Mouse (Mus musculus): Measurements from ENCODE around the gene Aqp6. TPM values are rescaled to one million over a fixed set of nuclear protein-coding genes. Genes with fewer than 3 reads are reported as not detected.

Aqp6 gene
- polyA plus RNA-seq, 1 experiment = not detected

- Histone ChIP-seq H3K27ac (ENCODE audit: control insufficient read depth, insufficient read depth, low read depth, low read length, poor library complexity) (no peak overlapping the region), H3K4me1 (ENCODE audit: control insufficient read depth, insufficient read depth, low read length) (peaks cover 1% of the 10 kb centered on the region; the same call in 1 of the 2 replicates), H3K4me3 (replicated peaks; ENCODE audit: control insufficient read depth, low read depth, low read length) (no peak overlapping the region)
- WGBS = 81% methylated on average over 10 of the region's 10 CpGs
- TF ChIP-seq CTCF (IDR thresholded peaks at IDR 0.05; ENCODE audit: control insufficient read depth, insufficient read depth, low read length) (no peak), POLR2A (IDR thresholded peaks at IDR 0.05; ENCODE audit: borderline replicate concordance, control insufficient read depth, low read depth, low read length) (no peak)
Measured at GRCm38 (mm10) chr15:99643832-99644231, 42.6 kb downstream of the Aqp6 start.

DNA sequence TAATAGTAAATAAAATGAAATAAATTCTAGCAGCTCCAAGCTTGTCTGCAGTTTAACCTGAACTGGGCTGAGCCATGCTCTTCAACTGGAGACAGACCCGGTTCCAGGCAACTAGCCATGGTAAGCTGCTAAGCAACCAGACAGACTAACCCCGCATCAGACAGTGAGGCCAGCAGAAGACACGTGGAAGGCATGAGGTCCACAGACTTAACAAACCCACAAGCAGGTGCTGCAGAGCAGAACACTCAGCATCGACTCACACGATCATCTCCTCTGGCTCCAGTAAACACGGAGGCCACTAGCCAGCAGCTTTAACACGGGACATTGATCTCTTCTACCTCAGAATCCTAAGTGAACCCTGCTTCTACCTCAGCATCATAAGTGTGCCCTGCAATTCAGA, 43.6 kb downstream of the Aqp6 start:
- 74% methylated on average over 7 of the region's 7 CpGs for WGBS
- H3K4me1 ChIP-seq (ENCODE audit: control insufficient read depth, insufficient read depth, low read length) = peaks cover 1% of the 10 kb centered on the region; the same call in 1 of the 2 replicates
- H3K27ac ChIP-seq (ENCODE audit: control insufficient read depth, insufficient read depth, low read depth, low read length, poor library complexity) = no peak overlapping the region
- no peak overlapping the region for H3K4me3 ChIP-seq (replicated peaks; ENCODE audit: control insufficient read depth, low read depth, low read length)
- TF ChIP-seq POLR2A (IDR thresholded peaks at IDR 0.05; ENCODE audit: borderline replicate concordance, control insufficient read depth, low read depth, low read length) = no peak

GRCm38 (mm10) chr15:99648326-99648725, 47.1 kb downstream of the Aqp6 start:
- TF ChIP-seq CTCF (IDR thresholded peaks at IDR 0.05; ENCODE audit: control insufficient read depth, insufficient read depth, low read length) (no peak), POLR2A (IDR thresholded peaks at IDR 0.05; ENCODE audit: borderline replicate concordance, control insufficient read depth, low read depth, low read length) (no peak)
- H3K4me3 ChIP-seq (replicated peaks; ENCODE audit: control insufficient read depth, low read depth, low read length) = no peak overlapping the region
- H3K4me1 ChIP-seq (ENCODE audit: control insufficient read depth, insufficient read depth, low read length) = peaks cover 3% of the 10 kb centered on the region; the same call in 1 of the 2 replicates
- H3K27ac ChIP-seq (ENCODE audit: control insufficient read depth, insufficient read depth, low read depth, low read length, poor library complexity) = no peak overlapping the region
- WGBS = 75% methylated on average over 4 of the region's 4 CpGs

GRCm38 (mm10) chr15:99649067-99649761, 48.0 kb downstream of the Aqp6 start:
- 79% methylated on average over 6 of the region's 6 CpGs for WGBS
- TF ChIP-seq POLR2A (IDR thresholded peaks at IDR 0.05; ENCODE audit: borderline replicate concordance, control insufficient read depth, low read depth, low read length) = no peak
- no peak for TF ChIP-seq CTCF (IDR thresholded peaks at IDR 0.05; ENCODE audit: control insufficient read depth, insufficient read depth, low read length)
- Histone ChIP-seq H3K27ac (ENCODE audit: control insufficient read depth, insufficient read depth, low read depth, low read length, poor library complexity) (no peak overlapping the region), H3K4me3 (replicated peaks; ENCODE audit: control insufficient read depth, low read depth, low read length) (peak overlapping the region; percentile 22), H3K4me1 (ENCODE audit: control insufficient read depth, insufficient read depth, low read length) (peaks cover 3% of the 10 kb centered on the region; the same call in 1 of the 2 replicates)

DNA sequence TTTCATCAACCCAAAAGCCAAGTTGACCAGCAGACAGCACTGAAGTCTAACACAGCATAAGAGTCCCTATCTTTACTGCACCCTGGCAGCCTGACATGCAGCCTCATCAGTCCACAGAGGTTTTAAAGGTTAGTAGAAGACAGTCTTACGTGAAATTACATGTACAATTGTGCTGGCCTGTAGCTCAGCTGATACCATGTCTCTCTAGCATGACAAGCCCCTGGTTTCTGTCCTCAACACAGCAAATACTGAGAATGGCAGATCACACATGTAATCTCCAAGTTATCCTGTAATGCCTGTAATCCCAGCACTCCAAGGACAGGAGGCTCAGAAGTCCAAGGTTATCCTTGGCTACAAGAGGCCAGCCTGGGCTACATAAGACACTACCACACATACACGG, 49.1 kb downstream of the Aqp6 start:
- TF ChIP-seq CTCF (IDR thresholded peaks at IDR 0.05; ENCODE audit: control insufficient read depth, insufficient read depth, low read length) (no peak), POLR2A (IDR thresholded peaks at IDR 0.05; ENCODE audit: borderline replicate concordance, control insufficient read depth, low read depth, low read length) (no peak)
- Histone ChIP-seq H3K4me1 (ENCODE audit: control insufficient read depth, insufficient read depth, low read length) (peaks cover 3% of the 10 kb centered on the region; the same call in 1 of the 2 replicates), H3K4me3 (replicated peaks; ENCODE audit: control insufficient read depth, low read depth, low read length) (peak overlapping the region; percentile 71), H3K27ac (ENCODE audit: control insufficient read depth, insufficient read depth, low read depth, low read length, poor library complexity) (no peak overlapping the region)
- 51% methylated on average over 2 of the region's 2 CpGs for WGBS

- TF ChIP-seq CTCF (IDR thresholded peaks at IDR 0.05; ENCODE audit: control insufficient read depth, insufficient read depth, low read length) (no peak), POLR2A (IDR thresholded peaks at IDR 0.05; ENCODE audit: borderline replicate concordance, control insufficient read depth, low read depth, low read length) (peak; percentile 78; the same call in 1 of the 2 replicates)
- peak within 1 kb of the TSS; percentile 85 for H3K4me3 ChIP-seq (replicated peaks; ENCODE audit: control insufficient read depth, low read depth, low read length)
- peak within 1 kb of the TSS; percentile 34 for H3K27ac ChIP-seq (ENCODE audit: control insufficient read depth, insufficient read depth, low read depth, low read length, poor library complexity)
- H3K4me1 ChIP-seq (ENCODE audit: control insufficient read depth, insufficient read depth, low read length) = peaks cover 3% of the 10 kb centered on the region; the same call in 1 of the 2 replicates
- WGBS = under 1% methylated on average over 68 of the region's 68 CpGs
Measured at GRCm38 (mm10) chr15:99651163-99651872, 50.1 kb downstream of the Aqp6 start, which contains the start of gene Racgap1. Gene Racgap1, minus strand, starts transcription at chr15:99651656.

DNA sequence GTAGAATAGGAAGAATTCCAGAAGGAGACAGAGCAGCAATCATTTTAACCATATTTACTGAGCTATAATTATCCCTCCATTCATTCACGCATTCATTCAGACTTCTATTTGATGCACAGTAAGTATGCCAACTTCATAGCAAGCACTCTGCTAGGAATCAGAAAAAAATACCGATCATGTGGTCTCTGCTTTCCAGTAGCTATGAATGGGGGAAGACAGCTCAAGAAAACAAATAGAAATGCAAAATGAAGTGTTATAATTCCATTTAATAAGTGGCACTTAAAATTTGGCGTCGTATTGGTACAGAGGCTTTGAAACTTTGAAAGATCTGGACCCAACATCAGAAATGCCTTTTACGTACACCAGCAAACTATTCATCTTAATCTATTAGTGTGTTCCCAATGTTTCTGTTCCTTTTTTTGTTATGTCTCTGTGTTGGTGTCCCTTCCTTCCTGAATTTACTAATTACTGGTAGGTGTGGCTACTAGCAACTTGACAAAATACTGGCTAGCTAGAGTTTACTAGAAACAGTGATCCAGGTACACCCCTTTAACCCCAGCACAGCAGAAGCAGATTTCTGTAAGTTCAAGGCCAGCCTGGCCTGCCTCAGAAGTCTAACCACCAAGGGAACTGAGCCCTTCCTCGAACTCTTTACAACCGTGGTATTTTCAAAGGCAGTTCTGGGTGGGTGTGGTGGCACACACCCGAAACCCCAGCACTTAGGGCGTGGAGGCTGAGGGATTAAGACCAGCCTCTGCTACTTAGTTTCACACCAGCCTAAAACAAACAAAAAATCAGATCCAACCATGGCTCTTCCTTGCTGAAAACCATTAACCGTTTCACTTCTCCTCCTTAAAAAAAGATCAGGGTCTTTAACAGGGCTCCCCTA, 51.0 kb downstream of the Aqp6 start:
- H3K27ac ChIP-seq (ENCODE audit: control insufficient read depth, insufficient read depth, low read depth, low read length, poor library complexity) = peak overlapping the region; percentile 19; the same call in 1 of the 2 replicates
- TF ChIP-seq CTCF (IDR thresholded peaks at IDR 0.05; ENCODE audit: control insufficient read depth, insufficient read depth, low read length) = no peak
- no peak for TF ChIP-seq POLR2A (IDR thresholded peaks at IDR 0.05; ENCODE audit: borderline replicate concordance, control insufficient read depth, low read depth, low read length)
- WGBS = 52% methylated on average over 10 of the region's 10 CpGs
- H3K4me1 ChIP-seq (ENCODE audit: control insufficient read depth, insufficient read depth, low read length) = peaks cover 2% of the 10 kb centered on the region; the same call in 1 of the 2 replicates
- H3K4me3 ChIP-seq (replicated peaks; ENCODE audit: control insufficient read depth, low read depth, low read length) = peak overlapping the region; percentile 59
